Mouse (Mus musculus): ENCODE measurements around the gene Mlip. TPM values are rescaled to one million over a fixed set of nuclear protein-coding genes. Genes with fewer than 3 reads are reported as not detected.

The Mlip gene
- polyA plus RNA-seq (2015; fragmentation: Nextera tagmentation; extraction: Ambion mirVana), result 0.23 and 0.48 TPM in 2 replicates

DNA sequence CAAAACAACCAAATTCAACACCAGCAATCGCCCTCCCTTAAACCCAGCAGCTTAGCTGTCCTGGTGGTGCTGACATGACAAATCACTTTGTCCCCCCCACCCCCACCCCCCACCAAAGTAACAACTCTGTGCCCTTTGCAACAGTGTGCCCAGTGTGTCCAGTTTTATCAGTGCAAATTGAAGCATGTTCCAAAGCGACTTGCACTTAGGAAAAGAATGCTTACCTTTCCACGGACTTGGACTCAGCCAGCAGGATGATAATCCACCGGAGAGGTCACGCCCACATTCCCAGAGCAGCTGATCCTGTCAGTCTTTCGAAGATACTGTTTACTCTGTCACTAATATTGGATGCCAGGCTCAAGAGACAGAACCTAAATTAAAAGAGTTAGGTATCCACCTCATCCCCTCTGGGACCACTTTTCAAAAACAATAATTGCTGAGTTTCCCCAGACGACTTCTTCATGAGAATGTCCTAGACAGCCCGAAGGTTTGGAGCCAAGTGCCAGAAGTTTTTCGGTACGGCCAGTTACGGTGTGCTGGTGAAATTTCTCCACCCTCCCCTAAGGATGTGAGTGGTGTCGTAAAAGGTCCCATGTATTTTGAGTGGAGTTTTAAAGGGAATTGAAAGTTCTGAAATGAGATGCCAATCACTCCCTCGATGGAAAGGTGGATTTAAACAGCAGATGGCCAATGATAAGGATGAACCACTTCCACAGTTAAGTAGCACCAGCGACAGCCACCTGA, at the start of gene Mlip:
Gene Mlip (minus strand): TSS at position 538 of the 744 bp plus-strand sequence.
- no peaks in the 10 kb centered on the region for H3K27me3 ChIP-seq
- H3K4me1 ChIP-seq, result no peaks in the 10 kb centered on the region
- H3K4me3 ChIP-seq, result no peak within 1 kb of the TSS
- H3K27ac ChIP-seq, result no peak within 1 kb of the TSS
- no peak within 1 kb of the TSS for H3K4me2 ChIP-seq
- H3K9ac ChIP-seq, result no peak within 1 kb of the TSS
- no peak for ATAC-seq
- H3K36me3 ChIP-seq (ENCODE audit: poor library complexity, severe bottlenecking), result no peaks in the 10 kb centered on the region
- 83% methylated on average over 14 of the region's 14 CpGs for WGBS
- H3K9me3 ChIP-seq (replicated peaks), result 0 out of 2 replicates have a peak, but pooled peaks cover 4% of the 10 kb centered on the region

DNA sequence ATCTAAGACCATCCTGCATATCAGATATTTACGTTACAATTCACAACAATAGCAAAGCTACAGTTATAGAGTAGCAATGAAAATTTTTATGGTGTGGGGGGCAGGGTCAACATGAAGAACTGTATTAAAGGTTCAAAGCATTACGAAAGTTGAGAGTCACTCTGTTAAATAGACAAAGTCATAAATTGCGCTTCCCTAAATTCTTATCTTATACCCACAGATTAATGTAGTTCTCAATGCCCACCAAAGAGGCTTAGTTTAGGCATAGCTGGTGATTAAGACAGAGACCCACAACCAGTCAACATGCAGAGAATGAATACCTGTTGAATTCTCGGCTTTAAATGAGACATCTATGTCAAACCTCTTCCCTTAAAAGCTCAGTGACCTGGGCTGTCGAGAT, 47.0 kb upstream of the Mlip start:
- no peak overlapping the region for H3K4me3 ChIP-seq
- no peaks in the 10 kb centered on the region for H3K27me3 ChIP-seq
- no peaks in the 10 kb centered on the region for H3K9me3 ChIP-seq (replicated peaks)
- no peak overlapping the region for H3K4me2 ChIP-seq
- no peak overlapping the region for H3K27ac ChIP-seq
- WGBS, result 94% methylated on average over 5 of the region's 5 CpGs
- no peak overlapping the region for H3K9ac ChIP-seq
- no peaks in the 10 kb centered on the region for H3K4me1 ChIP-seq
- no peak for ATAC-seq
- no peaks in the 10 kb centered on the region for H3K36me3 ChIP-seq (ENCODE audit: poor library complexity, severe bottlenecking)

DNA sequence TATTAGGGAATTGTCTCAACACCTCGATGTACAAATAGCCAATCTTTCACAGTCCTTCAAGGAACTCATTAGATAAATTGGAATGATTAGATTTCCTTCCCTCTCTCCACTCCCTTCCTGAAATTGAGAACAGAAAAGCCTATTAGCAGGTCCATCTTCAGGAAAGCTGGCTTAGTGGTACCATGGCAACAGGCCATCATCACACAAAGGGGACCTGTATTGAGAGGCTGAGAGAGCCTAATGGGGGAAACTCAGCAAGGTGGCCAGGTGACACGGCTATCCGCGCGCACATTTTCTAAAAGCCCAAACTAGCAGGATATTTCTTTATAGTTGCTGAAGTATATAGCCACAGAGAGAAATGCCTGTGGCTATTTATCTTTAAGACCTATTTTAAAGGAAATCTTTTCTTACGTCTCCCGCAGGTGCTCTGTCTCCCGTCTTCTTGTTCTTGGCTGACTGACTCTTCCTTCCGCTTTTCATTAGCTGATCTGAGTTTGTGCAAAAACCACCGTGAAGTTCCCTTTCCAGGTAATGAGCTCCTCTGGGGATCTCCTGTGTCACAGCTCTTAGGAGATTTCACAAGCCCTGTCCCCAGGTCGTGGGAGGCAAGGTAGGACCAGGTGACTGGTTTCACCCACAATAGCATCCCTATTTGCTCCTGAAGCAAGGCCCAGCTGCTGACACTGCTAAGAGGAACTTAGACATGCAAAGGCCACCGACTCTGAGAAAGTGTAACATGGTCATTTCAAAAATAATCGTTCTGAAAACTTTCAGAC, 46.3 kb upstream of the Mlip start:
- no peaks in the 10 kb centered on the region for H3K9me3 ChIP-seq (replicated peaks)
- no peaks in the 10 kb centered on the region for H3K4me1 ChIP-seq
- H3K27ac ChIP-seq, result no peak overlapping the region
- H3K4me2 ChIP-seq, result no peak overlapping the region
- no peak overlapping the region for H3K4me3 ChIP-seq
- peak; percentile 50; the same call in 1 of the 2 replicates for ATAC-seq
- H3K27me3 ChIP-seq, result no peaks in the 10 kb centered on the region
- H3K36me3 ChIP-seq (ENCODE audit: poor library complexity, severe bottlenecking), result no peaks in the 10 kb centered on the region
- no peak overlapping the region for H3K9ac ChIP-seq
- WGBS, result 29% methylated on average over 13 of the region's 13 CpGs

- ATAC-seq, result no peak
- Histone ChIP-seq H3K9ac (no peak overlapping the region), H3K27ac (no peak overlapping the region), H3K4me2 (no peak overlapping the region), H3K27me3 (no peaks in the 10 kb centered on the region), H3K9me3 (replicated peaks) (no peaks in the 10 kb centered on the region), H3K4me3 (no peak overlapping the region), H3K4me1 (no peaks in the 10 kb centered on the region), H3K36me3 (ENCODE audit: poor library complexity, severe bottlenecking) (no peaks in the 10 kb centered on the region)
- WGBS, result 74% methylated on average over 4 of the region's 4 CpGs
Observed at GRCm38 (mm10) chr9:77397027-77397426, 44.3 kb upstream of the Mlip start.

DNA sequence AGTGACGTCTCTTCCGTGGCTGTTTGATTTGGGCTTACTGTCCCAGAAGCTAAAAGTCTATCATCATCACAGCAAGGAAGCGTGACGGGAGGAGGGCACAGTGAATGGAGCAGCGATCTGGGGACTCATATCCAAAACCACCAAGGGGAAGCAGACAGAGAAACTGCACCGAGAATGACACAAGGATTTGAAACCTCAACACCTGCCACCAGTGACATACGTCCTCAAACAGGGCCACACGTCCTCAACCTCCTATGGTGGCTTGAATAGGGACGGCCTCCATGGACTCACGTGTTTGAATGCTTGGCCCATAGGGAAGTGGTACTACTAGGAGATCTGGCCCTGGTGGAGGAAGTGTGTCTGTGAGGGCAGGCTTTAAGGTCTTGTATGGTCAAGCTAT, 38.5 kb upstream of the Mlip start:
- H3K27me3 ChIP-seq, result no peaks in the 10 kb centered on the region
- H3K9me3 ChIP-seq (replicated peaks), result no peaks in the 10 kb centered on the region
- 91% methylated on average over 10 of the region's 10 CpGs for WGBS
- no peaks in the 10 kb centered on the region for H3K4me1 ChIP-seq
- no peak overlapping the region for H3K4me2 ChIP-seq
- H3K9ac ChIP-seq, result no peak overlapping the region
- H3K27ac ChIP-seq, result no peak overlapping the region
- no peaks in the 10 kb centered on the region for H3K36me3 ChIP-seq (ENCODE audit: poor library complexity, severe bottlenecking)
- no peak for ATAC-seq
- H3K4me3 ChIP-seq, result no peak overlapping the region

GRCm38 (mm10) chr9:77388956-77389355, 36.2 kb upstream of the Mlip start:
- 95% methylated on average over 8 of the region's 8 CpGs for WGBS
- Histone ChIP-seq H3K4me2 (no peak overlapping the region), H3K27ac (no peak overlapping the region), H3K4me3 (no peak overlapping the region), H3K36me3 (ENCODE audit: poor library complexity, severe bottlenecking) (no peaks in the 10 kb centered on the region), H3K27me3 (no peaks in the 10 kb centered on the region), H3K9ac (no peak overlapping the region), H3K9me3 (replicated peaks) (no peaks in the 10 kb centered on the region), H3K4me1 (no peaks in the 10 kb centered on the region)
- ATAC-seq, result no peak

GRCm38 (mm10) chr9:77386751-77387150, 34.0 kb upstream of the Mlip start:
- H3K27ac ChIP-seq, result no peak overlapping the region

GRCm38 (mm10) chr9:77385611-77386010, 32.8 kb upstream of the Mlip start:
- H3K4me3 ChIP-seq, result no peak overlapping the region
- H3K4me2 ChIP-seq, result no peak overlapping the region
- 84% methylated on average over 12 of the region's 12 CpGs for WGBS
- H3K27ac ChIP-seq, result no peak overlapping the region
- H3K9me3 ChIP-seq (replicated peaks), result no peaks in the 10 kb centered on the region
- ATAC-seq, result no peak
- no peak overlapping the region for H3K9ac ChIP-seq
- H3K27me3 ChIP-seq, result no peaks in the 10 kb centered on the region
- no peaks in the 10 kb centered on the region for H3K36me3 ChIP-seq (ENCODE audit: poor library complexity, severe bottlenecking)
- H3K4me1 ChIP-seq, result no peaks in the 10 kb centered on the region

More at GRCm38 (mm10) chr9:77386751-77387150, 34.0 kb upstream of the Mlip start:
- no peaks in the 10 kb centered on the region for H3K9me3 ChIP-seq (replicated peaks)
- H3K4me3 ChIP-seq, result no peak overlapping the region
- no peak overlapping the region for H3K4me2 ChIP-seq
- H3K4me1 ChIP-seq, result no peaks in the 10 kb centered on the region
- no peaks in the 10 kb centered on the region for H3K27me3 ChIP-seq
- no peak overlapping the region for H3K9ac ChIP-seq
- no peaks in the 10 kb centered on the region for H3K36me3 ChIP-seq (ENCODE audit: poor library complexity, severe bottlenecking)
- WGBS, result 41% methylated on average over 1 of the region's 1 CpGs
- ATAC-seq, result peak; percentile 13; the same call in 1 of the 2 replicates

- no peak for ATAC-seq
- no peak overlapping the region for H3K4me3 ChIP-seq
- WGBS, result 89% methylated on average over 9 of the region's 9 CpGs
Observed at GRCm38 (mm10) chr9:77384651-77385050, 31.9 kb upstream of the Mlip start.

GRCm38 (mm10) chr9:77383951-77384350, 31.2 kb upstream of the Mlip start:
- Histone ChIP-seq H3K4me1 (no peaks in the 10 kb centered on the region), H3K9ac (no peak overlapping the region), H3K36me3 (ENCODE audit: poor library complexity, severe bottlenecking) (no peaks in the 10 kb centered on the region), H3K4me3 (no peak overlapping the region), H3K9me3 (replicated peaks) (no peaks in the 10 kb centered on the region), H3K4me2 (no peak overlapping the region), H3K27me3 (no peaks in the 10 kb centered on the region), H3K27ac (no peak overlapping the region)
- WGBS, result 88% methylated on average over 4 of the region's 4 CpGs
- ATAC-seq, result no peak

More at GRCm38 (mm10) chr9:77384651-77385050, 31.9 kb upstream of the Mlip start:
- no peak overlapping the region for H3K27ac ChIP-seq
- H3K4me2 ChIP-seq, result no peak overlapping the region
- no peaks in the 10 kb centered on the region for H3K36me3 ChIP-seq (ENCODE audit: poor library complexity, severe bottlenecking)
- H3K9ac ChIP-seq, result no peak overlapping the region
- no peaks in the 10 kb centered on the region for H3K9me3 ChIP-seq (replicated peaks)
- H3K27me3 ChIP-seq, result no peaks in the 10 kb centered on the region
- H3K4me1 ChIP-seq, result no peaks in the 10 kb centered on the region

DNA sequence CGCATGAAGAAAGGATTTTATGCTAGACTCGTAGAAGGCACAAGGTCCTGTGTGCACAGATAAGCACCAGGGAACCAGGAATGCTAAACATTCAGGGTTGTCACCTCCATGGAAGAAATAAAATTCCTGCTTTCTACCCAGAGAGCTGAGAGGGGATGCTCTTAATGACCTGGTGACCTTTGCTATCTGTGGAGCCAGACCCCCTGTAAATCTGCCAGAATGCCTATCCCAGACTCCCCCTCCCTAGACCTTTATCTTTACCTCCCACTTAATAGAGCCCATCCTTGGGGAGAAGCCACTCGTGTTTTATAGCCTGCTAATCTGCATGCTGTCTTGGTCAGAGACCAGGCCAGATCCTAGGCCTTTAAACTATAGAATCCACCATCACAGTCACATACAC, 29.7 kb upstream of the Mlip start:
- no peaks in the 10 kb centered on the region for H3K27me3 ChIP-seq
- H3K36me3 ChIP-seq (ENCODE audit: poor library complexity, severe bottlenecking), result no peaks in the 10 kb centered on the region
- 56% methylated on average over 3 of the region's 3 CpGs for WGBS
- H3K9me3 ChIP-seq (replicated peaks), result no peaks in the 10 kb centered on the region
- ATAC-seq, result no peak
- no peak overlapping the region for H3K27ac ChIP-seq
- no peak overlapping the region for H3K9ac ChIP-seq
- H3K4me3 ChIP-seq, result no peak overlapping the region
- no peak overlapping the region for H3K4me2 ChIP-seq
- no peaks in the 10 kb centered on the region for H3K4me1 ChIP-seq

DNA sequence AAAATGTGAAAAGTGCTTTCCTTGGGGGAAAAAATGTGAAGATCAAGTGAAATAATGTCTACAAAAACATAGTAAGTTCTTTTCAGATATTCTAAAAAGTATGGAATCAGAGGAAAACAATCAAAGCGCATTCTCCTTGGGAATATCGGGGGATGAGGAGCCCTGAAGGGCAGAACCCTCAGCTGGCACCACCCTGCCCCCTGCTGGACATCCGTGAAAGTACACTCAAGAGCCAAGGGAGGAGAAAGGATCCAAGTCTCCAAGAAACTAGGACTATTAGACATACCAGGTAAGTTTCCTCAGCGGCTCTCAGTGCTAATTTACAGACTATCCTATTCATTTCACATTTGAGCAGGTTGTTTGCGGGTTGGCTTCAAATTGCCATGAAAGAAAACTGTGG, 28.8 kb upstream of the Mlip start:
- ATAC-seq, result peak; percentile 64; the same call in 1 of the 2 replicates
- Histone ChIP-seq H3K4me1 (no peaks in the 10 kb centered on the region), H3K9me3 (replicated peaks) (no peaks in the 10 kb centered on the region), H3K9ac (no peak overlapping the region), H3K27ac (no peak overlapping the region), H3K36me3 (ENCODE audit: poor library complexity, severe bottlenecking) (no peaks in the 10 kb centered on the region), H3K4me3 (no peak overlapping the region), H3K4me2 (no peak overlapping the region), H3K27me3 (no peaks in the 10 kb centered on the region)
- WGBS, result 12% methylated on average over 5 of the region's 5 CpGs
